Mouse (Mus musculus) bone marrow, adult 2 months (tissue): Measurements from ENCODE around the gene Bmp2k.

Source experiments
- CTCF ChIP-seq: fragments of 200-500 bp; IDR thresholded peaks from 2 replicates; pipeline ENCODE4 v1.5.1; 2011; ENCODE audit warnings: low read length, control low read depth; ENCODE audit not compliant: control insufficient read depth, insufficient read depth
- POLR2A ChIP-seq: fragments of 200-500 bp; IDR thresholded peaks from 2 replicates; pipeline ENCODE4 v1.6.1; 2011; ENCODE audit warnings: low read depth, mild to moderate bottlenecking, control low read depth, low read length, borderline replicate concordance; ENCODE audit not compliant: control insufficient read depth

GRCm38 (mm10) chr5:97083701-97084100 is 86.2 kb downstream of the Bmp2k start:
- TF ChIP-seq CTCF = no peak
- no peak for TF ChIP-seq POLR2A
